Mouse (Mus musculus) cerebellum, adult 2 months (tissue): ENCODE data around the gene Slc7a5. TPM values are rescaled to one million over a fixed set of nuclear protein-coding genes. Genes with fewer than 3 reads are reported as not detected.

Experiments used
- DNase-seq, 2 experiments: peaks; one replicate each; pipeline ENCODE4 v3.0.0; 2021
- H3K27ac ChIP-seq: fragments of 200-500 bp; 2 replicates; pipeline ENCODE4 v1.5.1; 2012; ENCODE audit warnings: low read length, control low read depth, inconsistent platforms; ENCODE audit not compliant: insufficient read depth
- H3K27me3 ChIP-seq: fragments of 200-500 bp; 2 replicates; pipeline ENCODE4 v1.6.1; 2012; ENCODE audit warnings: inconsistent platforms, mild to moderate bottlenecking, low read length, moderate library complexity; ENCODE audit not compliant: control insufficient read depth, insufficient read depth
- H3K4me1 ChIP-seq: fragments of 200-500 bp; 2 replicates; pipeline ENCODE4 v1.6.1; 2011; ENCODE audit warnings: low read length; ENCODE audit not compliant: control insufficient read depth, insufficient read depth
- H3K4me3 ChIP-seq: fragments of 200-500 bp; replicated peaks from 2 replicates; pipeline ENCODE3; 2011; ENCODE audit warnings: mild to moderate bottlenecking, low read depth, low read length, control low read depth; ENCODE audit not compliant: insufficient read depth
- CTCF ChIP-seq: fragments of 200-500 bp; IDR thresholded peaks from 2 replicates; pipeline ENCODE4 v1.5.1; 2011; ENCODE audit warnings: low read depth, mild to moderate bottlenecking, control low read depth, low read length, moderate library complexity, borderline replicate concordance; ENCODE audit not compliant: insufficient read depth
- POLR2A ChIP-seq: fragments of 200-500 bp; IDR thresholded peaks from 2 replicates; pipeline ENCODE4 v1.6.1; 2011; ENCODE audit warnings: low read length, control low read depth, borderline replicate concordance; ENCODE audit not compliant: insufficient read depth
- WGBS: fragments of 180-500 bp; shearing (Covaris S2); methylation state at CpG from one replicate; pipeline ENCODE4 v1.1.7; 2018; 5-methylcytosine and 5-hydroxymethylcytosine counted together
- polyA plus RNA-seq: library from polyadenylated mRNA; depleted of rRNA; stranded (reverse); fragments of >200 nt; gene quantifications from 2 replicates; pipeline ENCODE4 v1.2.3, GENCODE M21; 2012

Slc7a5 gene
- polyA plus RNA-seq, 1 experiment, result 70.7 TPM

DNA sequence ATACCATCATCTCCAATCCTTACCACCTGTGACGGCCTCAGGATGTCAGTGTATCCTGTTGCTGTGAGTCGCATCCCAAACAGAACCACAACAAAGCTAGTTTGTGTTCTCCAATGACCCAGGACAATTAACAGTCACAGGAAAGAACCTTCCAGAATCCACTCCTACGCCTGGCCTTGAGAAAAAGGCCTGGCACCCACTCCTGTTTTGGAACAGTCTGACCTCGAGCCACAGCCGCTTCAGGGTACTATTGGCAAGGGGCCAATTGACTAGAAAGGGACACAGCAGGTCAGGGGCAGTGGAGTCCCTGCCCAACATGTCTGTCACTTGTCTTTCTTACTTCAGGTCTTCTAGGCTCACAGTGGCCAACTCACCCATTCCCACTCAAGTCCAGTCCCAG, 14.6 kb downstream of the Slc7a5 start:
- TF ChIP-seq CTCF (no peak), POLR2A (no peak)
- WGBS, result 26% methylated on average over 5 of the region's 5 CpGs
- no peak for DNase-seq
- Histone ChIP-seq H3K27me3 (no peaks in the 10 kb centered on the region), H3K4me3 (no peak overlapping the region), H3K4me1 (peaks cover 53% of the 10 kb centered on the region), H3K27ac (no peak overlapping the region)

DNA sequence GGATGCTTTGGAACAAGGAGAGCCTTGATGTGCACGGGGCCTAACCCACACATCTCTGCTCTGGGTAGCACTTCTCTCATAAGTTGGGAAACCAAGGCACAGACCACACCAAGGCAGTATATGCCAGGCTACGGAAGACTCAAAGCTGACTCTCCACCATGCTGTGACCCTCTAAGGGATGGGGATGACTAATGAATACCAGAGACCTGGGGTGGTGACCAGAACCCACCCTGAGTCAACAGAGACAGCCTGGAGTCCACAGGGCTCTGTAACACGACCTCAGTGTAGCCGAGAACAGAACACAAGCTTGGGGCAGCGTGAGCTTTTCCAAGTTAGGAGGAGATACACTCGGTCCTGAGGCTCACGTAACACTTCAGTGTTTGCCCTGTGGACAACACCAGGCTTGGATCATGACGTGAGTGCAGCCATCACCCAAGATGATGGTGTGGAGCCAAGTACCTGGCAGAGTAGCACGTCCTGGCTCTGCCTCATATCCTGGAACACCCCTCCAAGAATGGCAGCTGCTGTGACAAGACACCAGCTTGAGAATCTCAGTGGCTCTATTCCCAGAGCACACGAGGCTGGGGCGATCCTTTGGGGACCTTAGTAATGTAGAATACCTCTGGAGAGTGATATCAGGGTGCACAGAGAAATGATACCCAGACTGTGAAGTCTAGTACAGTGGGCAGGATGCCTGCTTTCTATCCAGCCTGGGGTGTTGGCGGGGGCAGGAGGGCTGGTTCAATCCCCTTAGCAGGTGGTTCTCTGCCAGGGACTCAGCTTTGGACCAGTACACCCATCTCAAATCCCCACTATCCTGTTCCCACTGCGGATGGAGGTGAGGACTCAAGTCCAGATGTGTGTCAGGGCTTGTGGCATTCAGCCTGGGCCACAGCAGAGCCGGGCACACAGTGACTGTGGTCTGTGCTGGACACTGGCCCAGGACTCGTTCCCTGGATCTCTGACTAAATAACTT, 17.4 kb downstream of the Slc7a5 start:
- 45% methylated on average over 15 of the region's 15 CpGs for WGBS
- peak in 1 of 2 experiments; percentile 46 for DNase-seq
- no peak overlapping the region for H3K4me3 ChIP-seq
- H3K4me1 ChIP-seq, result peaks cover 44% of the 10 kb centered on the region
- H3K27me3 ChIP-seq, result no peaks in the 10 kb centered on the region
- no peak overlapping the region for H3K27ac ChIP-seq
- TF ChIP-seq POLR2A (no peak), CTCF (no peak)

DNA sequence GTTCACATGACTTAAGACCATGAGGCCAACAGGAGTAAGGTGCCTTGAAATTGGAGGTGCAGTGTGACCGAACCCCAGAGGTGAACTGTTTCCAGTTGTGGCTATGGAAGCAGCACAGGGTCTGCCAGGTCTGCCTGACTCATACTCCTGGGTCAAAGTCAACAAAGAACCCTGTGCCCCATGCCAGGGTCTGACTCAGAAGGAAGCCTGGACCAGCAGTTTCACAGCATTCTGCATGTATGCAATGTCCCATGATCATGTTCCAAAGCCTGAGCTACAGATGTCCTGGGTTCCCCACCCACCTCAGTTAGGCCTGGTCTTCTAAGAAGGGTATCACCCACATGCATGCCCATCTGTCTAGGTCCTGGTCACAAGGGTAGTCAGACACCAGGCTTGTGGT, 18.2 kb downstream of the Slc7a5 start:
- Histone ChIP-seq H3K27me3 (no peaks in the 10 kb centered on the region), H3K4me1 (peaks cover 52% of the 10 kb centered on the region), H3K4me3 (no peak overlapping the region), H3K27ac (no peak overlapping the region)
- no peak for TF ChIP-seq POLR2A
- TF ChIP-seq CTCF, result no peak
- 97% methylated on average over 1 of the region's 1 CpGs for WGBS
- DNase-seq, result no peak

DNA sequence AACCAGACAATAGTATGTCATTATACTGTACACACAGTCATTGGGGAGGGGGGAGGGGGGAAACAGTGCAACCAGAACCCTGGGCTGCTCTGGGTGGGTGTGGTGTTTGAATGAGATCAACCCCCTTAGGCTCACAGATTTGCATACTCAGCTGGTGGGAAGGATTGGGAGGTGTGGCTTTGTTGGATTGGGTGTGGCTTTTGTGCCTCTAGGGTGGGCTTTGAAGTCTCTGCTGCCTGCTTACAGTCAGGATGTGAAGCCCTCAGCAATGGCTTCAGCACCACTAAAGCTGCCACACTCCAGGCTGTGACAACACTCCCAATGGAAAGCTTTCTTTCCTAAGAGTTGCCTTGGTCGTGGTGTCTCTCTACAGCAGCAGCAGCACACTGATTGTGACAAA, 19.9 kb downstream of the Slc7a5 start:
- WGBS, result 78% methylated on average over 1 of the region's 1 CpGs
- TF ChIP-seq POLR2A, result no peak
- no peak for TF ChIP-seq CTCF
- Histone ChIP-seq H3K4me1 (peaks cover 54% of the 10 kb centered on the region), H3K27ac (no peak overlapping the region), H3K27me3 (no peaks in the 10 kb centered on the region), H3K4me3 (no peak overlapping the region)
- DNase-seq, result no peak

DNA sequence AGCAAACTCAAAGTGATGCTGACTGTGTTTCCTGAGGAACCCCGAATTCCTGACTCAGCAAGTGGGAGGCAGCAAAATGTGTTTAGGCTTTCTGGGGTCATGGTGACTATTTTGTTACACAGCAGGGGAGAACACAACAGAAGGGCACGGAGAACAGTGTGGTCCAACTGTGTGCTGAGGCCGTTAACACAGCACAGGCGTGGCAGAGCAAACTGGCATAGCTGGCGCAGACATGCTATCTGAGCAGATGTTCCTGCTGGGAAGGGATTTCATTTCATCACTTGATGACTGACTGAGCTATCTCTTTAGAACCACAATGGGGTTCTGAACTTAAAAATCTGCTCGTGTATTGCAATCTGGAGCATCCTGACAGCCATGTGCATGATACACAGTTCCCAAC, 22.1 kb downstream of the Slc7a5 start:
- DNase-seq, result no peak
- TF ChIP-seq POLR2A (no peak), CTCF (no peak)
- 20% methylated on average over 6 of the region's 6 CpGs for WGBS
- Histone ChIP-seq H3K4me3 (no peak overlapping the region), H3K4me1 (peaks cover 42% of the 10 kb centered on the region), H3K27ac (no peak overlapping the region), H3K27me3 (no peaks in the 10 kb centered on the region)

DNA sequence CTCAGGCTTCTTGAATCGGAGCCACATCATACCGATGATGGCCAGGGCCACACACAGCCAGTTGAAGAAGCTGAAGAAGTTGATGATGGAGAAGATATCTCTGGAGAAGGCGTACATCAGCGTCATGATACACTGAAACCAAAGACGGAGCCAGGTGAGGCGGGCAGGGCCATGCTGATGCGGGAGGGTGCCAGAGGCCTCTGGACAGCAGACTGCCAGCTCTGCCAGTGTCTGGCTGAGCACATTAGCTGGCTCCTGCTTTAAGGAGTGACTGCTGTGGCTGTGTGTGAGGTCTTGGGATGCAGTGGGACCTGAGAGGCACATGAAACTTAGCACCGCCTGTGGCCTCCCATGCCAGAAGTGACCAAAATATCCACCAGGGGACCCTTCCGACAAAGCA, 22.5 kb downstream of the Slc7a5 start:
- peaks cover 38% of the 10 kb centered on the region for H3K4me1 ChIP-seq
- no peak for TF ChIP-seq POLR2A
- no peak overlapping the region for H3K27ac ChIP-seq
- WGBS, result 67% methylated on average over 9 of the region's 9 CpGs
- no peak for DNase-seq
- H3K27me3 ChIP-seq, result no peaks in the 10 kb centered on the region
- no peak overlapping the region for H3K4me3 ChIP-seq

DNA sequence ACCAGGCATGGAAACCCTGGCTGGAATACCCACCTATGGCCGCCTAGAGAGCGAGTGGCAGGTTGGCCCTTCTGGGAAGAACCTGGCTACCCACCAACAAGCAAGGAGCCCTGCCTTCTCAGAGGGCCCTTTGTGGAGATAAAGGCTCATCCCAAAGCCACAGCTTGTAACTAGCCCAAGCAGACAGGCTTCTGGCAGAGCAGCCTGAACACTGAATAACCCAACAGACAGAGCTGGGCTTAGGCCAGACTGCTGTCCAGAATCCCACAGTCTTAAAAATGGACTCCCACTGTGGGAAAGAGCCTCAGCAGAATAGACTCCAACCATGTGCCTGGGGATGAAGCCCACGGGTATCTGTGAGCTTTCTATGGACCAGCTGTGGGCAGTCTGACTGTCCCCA, 23.3 kb downstream of the Slc7a5 start:
- no peaks in the 10 kb centered on the region for H3K27me3 ChIP-seq
- H3K4me1 ChIP-seq, result peaks cover 31% of the 10 kb centered on the region
- no peak overlapping the region for H3K4me3 ChIP-seq
- TF ChIP-seq CTCF (no peak), POLR2A (no peak)
- H3K27ac ChIP-seq, result no peak overlapping the region
- DNase-seq, result peak in 1 of 2 experiments; percentile 55
- 24% methylated on average over 3 of the region's 3 CpGs for whole genome bisulfite sequencing

DNA sequence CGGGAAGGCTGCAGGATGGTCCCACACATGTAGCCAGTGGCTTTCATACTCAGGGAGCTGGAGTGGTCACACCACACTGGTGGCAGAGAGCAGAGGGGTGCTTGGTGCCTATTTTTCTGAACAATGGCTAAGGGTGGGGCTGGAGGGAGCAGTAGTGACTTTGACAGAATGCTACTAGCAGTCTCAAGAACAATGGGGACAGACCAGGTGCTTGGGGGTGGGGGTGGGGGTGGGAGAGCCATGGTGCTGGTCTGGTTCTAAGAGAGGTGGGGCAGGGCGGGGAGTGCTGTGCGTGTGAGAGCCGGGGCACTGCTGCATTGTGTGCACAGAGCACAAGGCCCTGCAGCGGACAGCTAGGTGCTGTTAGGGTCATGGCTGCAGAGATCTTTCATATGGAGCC, 25.6 kb downstream of the Slc7a5 start:
- H3K4me1 ChIP-seq, result peaks cover 31% of the 10 kb centered on the region
- H3K4me3 ChIP-seq, result no peak overlapping the region
- DNase-seq, result no peak
- TF ChIP-seq CTCF, result no peak
- H3K27ac ChIP-seq, result no peak overlapping the region
- WGBS, result 95% methylated on average over 5 of the region's 5 CpGs
- H3K27me3 ChIP-seq, result no peaks in the 10 kb centered on the region
